Mouse (Mus musculus) liver, embryonic 14.5 days (tissue): ENCODE data around the gene Olfr1294.

Source experiments
- CTCF ChIP-seq: IDR thresholded peaks from 2 replicates; pipeline ENCODE4 v1.5.1; 2016; ENCODE audit warnings: antibody characterized with exemption, low read depth, control low read depth
- EP300 ChIP-seq: IDR thresholded peaks from 2 replicates; pipeline ENCODE4 v1.6.1; 2016; ENCODE audit warnings: antibody characterized with exemption, low read depth

DNA sequence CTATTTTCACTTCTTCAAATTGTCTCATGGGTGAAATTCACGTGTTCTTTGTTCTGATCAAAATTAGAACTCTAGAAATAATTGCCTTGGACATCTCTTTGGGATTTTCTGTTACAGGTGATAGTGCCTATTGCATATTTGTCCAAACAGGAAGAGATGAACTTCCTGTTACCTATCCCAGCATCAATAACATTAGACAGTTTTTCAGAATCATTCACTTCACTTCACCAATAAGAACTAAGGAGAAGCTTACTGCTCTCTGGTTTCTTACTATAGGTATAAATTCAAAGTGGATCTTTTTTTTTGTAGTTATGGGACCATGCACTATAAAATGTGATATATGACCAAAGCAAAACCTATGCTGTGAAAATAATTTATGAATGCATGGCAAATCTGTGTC is at the start of gene Olfr1294:
- TF ChIP-seq CTCF (no peak), EP300 (no peak)
